Mouse (Mus musculus) left cerebral cortex, adult 8-10 months (tissue): ENCODE measurements at regions not wholly inside any gene's neighbourhood (a gene's known extent, or its start where the extent isn't known, plus 50 kb on each side); places are given as distances from the start of the nearest gene placed in this dataset.

Source experiments
- DNase-seq, 2 experiments: peaks; one replicate each; pipeline ENCODE4 v3.0.0; 2022; ENCODE audit warnings: low spot score in 2 of 2

DNA sequence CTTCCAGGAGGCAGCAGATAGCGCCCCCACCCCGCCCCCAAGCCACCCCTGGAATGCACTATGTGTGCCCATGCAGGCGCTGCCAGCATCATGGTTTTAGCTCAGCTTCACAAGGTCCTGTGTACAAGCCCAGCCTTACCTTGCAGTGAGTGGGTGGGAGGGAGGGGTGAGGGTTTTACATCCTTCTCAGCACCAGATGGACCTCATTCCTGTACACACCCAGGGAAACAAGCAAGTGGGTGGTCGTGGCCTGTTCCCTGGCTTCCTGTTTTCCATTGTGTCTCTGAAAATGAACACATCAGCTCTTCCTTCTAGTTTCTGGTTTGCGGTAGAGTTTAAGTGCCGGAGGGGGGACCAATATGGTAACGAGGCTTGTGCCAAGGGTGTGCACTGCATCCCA lies 438.2 kb downstream of the Zfp536 start:
- no peak for DNase-seq

DNA sequence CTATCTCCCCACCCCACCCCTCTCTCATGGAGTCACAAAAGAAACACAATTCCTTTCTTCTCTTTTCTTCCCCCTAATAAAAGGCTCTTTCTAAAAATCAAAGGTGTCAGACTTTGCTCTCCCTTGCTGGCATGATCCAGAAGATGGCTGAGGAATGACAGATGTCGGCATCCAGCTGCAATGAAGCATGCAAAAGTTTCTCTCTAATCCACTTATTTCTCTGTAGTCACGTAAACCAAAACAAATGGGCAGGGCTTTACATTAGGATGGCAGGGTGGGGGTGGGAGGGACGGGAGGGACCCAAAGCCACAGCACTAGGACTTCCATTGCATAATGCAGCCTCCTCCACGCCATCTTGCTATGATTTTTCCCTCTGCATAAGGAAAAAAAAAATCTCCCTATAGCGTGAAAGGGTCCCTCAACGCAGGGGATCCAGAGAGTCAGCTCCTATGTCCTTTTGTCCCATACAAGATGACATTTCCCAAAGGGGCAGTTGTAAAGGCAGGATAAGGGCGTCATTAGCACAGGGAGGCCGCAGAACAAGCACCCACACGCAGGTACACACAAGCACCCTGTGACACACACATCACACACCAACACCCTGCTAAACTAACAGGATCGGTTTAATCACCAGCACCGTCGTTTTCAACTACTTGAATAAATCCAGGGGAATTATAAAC lies 437.1 kb downstream of the Zfp536 start:
- DNase-seq = no peak

DNA sequence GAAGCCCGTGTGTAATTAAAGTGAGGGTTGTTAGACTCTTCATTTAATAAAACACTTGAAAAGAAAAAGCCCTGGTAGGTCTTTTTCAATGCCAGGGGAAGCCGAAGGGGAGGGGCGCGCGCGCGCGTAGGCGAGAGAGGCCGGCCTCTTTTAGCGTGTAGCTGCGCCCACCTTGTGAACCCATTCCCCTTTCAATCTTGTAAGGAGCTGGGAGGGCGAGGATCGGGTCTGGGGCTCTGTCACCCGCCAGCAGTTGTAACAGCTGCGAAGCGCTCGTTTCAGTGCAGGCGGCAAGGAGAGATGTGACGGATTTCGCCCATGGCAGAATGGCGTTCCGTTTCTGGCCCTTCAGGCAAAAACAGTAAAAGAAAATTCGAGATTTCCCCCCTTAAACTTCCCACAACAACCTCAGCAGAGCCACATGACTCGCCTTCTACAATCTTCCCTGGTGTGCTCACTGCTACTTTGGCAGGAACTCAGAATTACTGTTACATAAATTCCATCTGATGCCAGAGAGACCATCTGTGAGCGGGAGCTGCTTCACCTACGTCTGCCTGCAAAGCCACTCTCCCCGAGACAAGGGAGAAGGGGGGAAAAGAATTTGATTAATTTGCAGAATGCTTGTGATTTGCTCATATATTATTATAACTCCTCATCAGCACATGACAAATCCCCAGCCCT lies 436.4 kb downstream of the Zfp536 start:
- DNase-seq = peak; percentile 60 to 90

DNA sequence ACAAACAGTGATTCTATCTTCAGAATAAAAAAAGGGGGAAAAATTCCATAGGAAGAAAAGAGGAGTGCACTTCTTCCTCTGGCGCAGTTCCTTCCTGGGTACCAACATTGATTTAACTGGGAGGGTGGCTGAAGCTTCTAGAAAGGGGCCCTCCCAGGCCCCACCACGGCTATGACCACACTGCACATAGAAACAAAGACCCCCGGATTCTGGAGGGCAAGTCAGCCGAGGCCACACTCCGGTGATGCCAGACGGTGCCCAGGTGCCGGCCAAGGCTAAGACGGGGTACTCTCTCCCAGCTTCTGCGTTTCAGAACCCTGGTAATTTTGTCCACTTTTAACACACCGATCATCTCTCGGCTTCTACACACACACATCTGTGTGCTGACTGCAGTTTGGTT lies 435.8 kb downstream of the Zfp536 start:
- DNase-seq = peak in 1 of 2 experiments; percentile 37

DNA sequence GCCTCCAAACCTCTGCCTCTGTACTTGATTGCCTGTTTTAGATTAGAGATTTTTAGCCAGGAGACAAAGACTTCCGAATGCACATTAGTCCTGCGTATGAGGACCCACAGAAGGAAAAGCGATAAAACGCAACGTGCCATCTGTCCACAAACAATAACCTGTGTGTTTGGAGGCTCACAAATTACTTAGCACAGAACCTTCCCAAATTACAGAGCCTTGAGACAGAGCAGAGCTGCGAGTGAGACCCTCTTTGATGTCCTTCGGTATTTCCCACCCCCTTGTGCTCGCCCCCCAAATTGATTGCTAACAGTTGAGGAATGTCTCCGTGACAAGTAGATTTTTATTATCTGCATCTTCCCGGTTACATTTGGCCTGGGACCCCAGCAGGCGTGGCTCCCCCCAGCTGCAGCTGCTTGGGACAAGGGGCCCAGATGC lies 435.4 kb downstream of the Zfp536 start:
- no peak for DNase-seq

- no peak for DNase-seq
These were observed 430.8 kb downstream of the Zfp536 start for GRCm38 (mm10) chr7:37342613-37343012.

DNA sequence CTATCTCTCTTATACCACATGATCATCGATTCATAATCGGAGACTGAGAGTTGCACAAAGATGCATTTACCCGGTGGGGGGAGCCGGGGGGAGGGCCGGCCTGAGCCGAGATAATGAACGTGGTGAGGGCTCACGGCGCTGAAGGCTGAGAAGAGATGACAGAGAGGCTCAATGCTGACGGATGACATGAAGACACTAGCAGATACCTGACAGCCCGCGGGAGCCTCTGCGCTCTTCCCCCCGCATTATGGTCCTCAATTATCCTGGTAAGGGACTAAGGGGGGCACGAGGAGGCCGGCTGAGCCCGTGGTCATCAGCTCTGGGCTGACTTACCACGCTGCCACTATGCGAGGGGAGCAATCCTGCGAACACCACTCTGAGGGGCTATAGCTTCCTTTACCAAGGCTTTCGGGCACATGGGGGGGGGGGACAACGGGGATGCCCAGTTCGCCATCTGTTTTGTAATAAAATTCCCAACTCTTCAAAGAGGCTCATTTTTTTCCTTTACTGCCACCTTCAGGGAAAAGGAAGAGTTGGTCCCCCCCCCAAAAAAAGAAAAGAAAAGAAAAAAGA lies 430.3 kb downstream of the Zfp536 start:
- no peak for DNase-seq

- DNase-seq = no peak
These were observed 429.7 kb downstream of the Zfp536 start for GRCm38 (mm10) chr7:37343691-37344233.

DNA sequence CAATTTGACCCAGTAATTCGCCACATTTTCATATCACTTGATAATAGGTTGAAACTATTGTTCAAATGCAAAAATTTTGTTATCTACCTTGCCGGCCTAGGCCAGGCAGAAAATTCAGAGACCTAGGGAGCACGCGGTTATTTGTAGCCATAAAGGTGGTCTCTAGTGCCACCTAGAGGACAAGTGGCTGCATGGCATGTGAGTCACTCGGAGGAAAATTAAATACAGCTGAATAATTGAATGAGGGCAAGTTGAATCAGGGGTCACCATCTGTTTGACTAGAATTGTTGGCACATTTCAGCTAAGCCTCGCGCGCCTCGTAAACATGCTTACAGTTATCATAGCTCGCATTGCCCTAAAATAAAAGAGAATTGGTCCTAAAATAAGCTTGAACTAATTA lies 427.4 kb downstream of the Zfp536 start:
- DNase-seq = peak in 1 of 2 experiments; percentile 41

GRCm38 (mm10) chr7:37357647-37358395 lies 415.6 kb downstream of the Zfp536 start:
- DNase-seq = peak; percentile 66 to 93

DNA sequence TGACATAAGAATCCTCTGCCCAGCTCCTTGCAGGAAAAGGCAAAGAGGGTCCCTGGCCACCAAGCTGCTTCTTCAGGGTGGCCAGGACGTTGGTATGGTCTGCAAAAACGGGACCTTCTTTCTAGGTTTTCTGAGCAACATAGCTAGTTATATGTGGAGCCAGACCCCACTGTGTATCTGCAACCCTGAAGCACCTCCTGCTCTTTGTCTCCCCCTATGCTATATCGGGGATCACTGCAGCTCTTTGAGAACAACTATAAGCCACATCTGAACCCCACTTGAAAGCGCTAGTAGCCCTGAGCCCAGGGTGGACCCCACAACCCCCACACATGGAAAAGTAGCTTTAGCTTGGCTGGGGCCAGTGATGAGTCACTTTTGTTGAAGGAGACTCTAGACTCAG lies 414.9 kb downstream of the Zfp536 start:
- DNase-seq = no peak

- DNase-seq = no peak
These were observed 414.0 kb downstream of the Zfp536 start for GRCm38 (mm10) chr7:37359473-37359872.

GRCm38 (mm10) chr7:37360171-37360570 lies 413.3 kb downstream of the Zfp536 start:
- DNase-seq = no peak

DNA sequence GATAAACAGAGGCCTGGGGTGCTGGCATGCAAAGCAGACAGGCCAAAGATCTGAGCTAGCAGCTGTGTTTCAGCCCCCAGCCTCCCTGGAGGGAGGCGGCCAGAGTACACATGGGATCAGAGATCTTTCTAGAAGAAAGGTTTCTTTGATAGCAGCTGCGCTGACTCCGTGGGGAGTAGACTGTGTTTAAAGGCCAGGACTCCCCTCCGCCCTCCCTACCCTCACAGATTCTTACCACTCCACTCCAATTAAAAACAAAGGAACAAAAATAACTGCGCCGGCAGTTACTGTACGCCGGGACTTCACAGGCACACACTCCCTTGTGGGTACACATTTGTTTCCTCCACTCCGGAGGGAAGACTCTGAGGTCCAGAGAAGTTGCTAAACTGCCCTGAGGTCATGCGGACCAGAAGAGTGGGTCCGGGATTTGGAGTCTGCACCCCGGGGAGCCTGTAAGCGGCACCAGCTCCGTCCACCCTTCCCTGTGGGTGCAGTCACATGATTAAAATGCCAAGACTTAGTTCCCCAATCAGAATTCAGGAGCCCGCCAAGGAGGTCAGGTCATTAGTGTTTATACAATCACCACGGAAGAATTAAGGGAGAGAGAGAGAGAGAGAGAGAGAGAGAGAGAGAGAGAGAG lies 411.5 kb downstream of the Zfp536 start:
- DNase-seq = no peak

DNA sequence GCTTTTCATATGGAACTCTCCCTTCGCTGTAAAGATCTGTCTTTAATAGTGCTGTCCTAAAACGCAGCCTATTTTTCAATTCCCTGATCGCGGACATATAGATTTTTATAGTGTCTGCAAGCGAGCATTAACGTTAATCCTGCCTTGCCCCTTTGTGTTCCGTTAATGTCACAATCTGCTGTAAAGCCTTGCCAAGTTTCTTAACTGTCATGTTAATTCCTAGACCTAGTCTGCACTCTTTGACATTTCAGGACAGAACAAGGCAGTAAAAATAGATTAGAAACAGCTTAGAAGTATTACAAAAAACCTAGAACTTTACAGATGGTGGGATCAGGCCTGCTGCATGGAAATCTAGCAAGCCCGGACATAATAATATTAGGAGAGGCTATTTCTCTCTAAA lies 410.6 kb downstream of the Zfp536 start:
- no peak for DNase-seq

DNA sequence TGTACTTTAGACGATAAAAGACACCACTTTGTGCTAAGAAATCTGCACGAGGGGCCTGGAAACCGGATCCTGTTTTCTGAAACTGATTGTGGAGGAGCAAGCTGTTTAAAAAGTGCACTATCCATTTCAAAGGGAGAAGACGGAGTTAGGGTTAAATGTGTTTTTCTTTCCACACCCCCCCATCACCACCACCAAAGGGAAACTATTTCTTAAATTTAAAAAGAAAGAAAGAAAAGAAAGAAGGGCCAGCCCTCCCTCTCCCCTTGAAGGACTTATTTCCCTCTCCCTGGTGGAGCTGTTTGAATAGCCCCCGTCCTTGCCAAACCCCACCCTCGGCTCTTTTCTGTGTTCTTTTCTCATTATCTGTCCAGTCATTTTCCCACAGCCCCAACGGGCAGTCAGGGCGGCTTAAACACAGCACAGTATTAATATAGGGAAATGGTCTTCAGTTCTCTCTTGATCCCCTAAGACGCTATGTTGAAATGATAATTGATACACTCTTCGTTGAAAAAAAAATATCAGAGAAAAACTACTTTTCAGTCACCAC lies 409.7 kb downstream of the Zfp536 start:
- DNase-seq = no peak

DNA sequence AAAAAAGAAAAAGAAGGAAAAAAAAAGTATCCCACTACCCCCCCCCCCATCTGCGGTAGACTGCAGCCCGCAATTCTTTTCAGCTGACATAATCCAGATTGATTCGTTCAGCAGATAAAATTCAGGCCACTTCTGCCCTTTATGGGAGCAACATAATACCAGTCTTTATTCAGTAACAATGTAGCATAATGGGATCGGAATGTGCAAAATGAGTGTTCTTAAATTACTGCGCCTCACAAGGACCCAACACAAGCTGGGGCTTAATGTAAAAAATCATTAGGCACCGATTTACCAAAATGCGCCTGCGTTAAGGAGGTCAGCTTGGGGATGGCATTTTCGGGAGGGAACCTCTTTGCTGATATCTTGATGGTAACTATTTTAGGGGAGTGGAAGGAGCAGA lies 409.2 kb downstream of the Zfp536 start:
- no peak for DNase-seq

DNA sequence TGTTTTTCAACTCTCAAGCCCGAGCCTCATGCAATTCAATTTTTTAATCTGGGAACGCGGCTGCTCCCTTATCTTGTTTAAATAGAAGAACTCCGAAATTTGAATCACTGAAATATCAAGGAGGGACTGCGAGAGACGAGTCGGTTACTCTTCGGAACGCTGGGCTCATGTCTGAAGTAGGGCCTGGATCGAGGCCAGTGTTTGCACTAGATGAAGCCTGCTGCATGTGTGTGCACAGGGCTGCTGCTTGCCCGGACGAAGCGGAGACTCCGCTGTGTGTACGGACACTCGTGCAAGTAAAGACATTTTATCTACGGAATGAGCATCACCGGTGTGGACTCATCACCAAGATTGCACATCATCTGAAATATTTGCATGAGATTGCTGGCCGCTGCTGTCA lies 407.4 kb downstream of the Zfp536 start:
- no peak for DNase-seq

DNA sequence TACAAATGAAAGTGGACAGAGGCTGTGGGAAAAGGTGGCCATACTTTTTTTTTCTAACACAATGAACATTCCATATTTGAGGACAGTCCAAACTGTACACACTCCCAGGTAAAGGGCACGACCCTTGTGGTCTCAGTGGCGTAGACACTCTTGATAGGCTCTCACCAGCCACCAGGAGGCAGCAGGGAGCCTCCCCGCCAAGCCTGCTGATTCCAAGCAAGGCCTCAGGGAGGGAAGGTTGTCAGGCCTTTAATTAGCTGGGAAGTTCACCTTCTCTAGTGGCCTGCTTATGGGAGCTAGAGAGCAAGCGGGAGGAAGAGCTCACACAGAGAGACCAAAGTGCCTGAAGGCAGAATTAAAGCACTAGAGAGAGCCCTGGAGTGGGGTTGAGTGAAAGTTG lies 403.7 kb downstream of the Zfp536 start:
- DNase-seq = no peak

GRCm38 (mm10) chr7:37373864-37374263 lies 399.6 kb downstream of the Zfp536 start:
- peak; percentile 55 to 66 for DNase-seq

DNA sequence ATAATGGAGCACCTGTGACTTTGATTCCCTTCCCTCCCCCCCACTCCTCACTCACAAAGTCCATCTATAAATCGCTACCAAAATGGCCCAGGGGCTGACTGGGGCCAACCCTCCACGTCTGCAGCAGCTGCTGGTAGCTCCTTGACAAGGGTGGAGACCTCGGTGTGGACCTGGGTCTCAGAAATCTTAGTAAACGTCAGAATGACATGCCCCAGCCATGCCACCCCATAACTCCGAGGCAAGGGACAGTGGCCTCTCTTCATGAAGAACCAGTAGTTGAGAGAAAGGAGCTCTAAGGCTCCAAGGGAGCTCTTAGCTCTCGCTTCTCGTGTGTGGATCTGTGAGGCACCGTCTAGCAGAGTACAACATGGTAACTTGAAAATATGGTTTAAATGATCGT lies 398.4 kb downstream of the Zfp536 start:
- DNase-seq = no peak
